Mouse (Mus musculus): ENCODE results near the gene Fkbp10.

Fkbp10 gene

DNA sequence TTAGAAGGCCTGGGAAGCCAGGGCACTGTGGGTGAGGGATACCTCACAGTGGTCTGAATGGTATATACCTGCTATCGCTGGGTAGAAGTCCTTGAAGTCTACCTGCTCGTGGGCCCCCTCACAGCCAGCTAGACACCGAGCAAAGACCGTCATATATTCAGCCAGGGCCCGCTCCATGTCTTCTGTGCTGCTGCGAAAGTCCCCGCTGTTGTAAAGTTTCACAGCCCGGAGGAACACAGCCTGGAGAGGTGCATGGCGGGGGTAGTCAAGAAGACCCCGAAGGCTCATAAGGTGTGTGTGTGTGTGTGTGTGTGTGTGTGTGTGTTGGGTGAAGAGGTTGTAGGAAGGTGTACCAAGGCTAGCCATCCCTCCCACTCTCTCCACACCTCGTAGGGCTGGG lies 2.0 kb upstream of the Fkbp10 start:
- DNase-seq: no peak

DNA sequence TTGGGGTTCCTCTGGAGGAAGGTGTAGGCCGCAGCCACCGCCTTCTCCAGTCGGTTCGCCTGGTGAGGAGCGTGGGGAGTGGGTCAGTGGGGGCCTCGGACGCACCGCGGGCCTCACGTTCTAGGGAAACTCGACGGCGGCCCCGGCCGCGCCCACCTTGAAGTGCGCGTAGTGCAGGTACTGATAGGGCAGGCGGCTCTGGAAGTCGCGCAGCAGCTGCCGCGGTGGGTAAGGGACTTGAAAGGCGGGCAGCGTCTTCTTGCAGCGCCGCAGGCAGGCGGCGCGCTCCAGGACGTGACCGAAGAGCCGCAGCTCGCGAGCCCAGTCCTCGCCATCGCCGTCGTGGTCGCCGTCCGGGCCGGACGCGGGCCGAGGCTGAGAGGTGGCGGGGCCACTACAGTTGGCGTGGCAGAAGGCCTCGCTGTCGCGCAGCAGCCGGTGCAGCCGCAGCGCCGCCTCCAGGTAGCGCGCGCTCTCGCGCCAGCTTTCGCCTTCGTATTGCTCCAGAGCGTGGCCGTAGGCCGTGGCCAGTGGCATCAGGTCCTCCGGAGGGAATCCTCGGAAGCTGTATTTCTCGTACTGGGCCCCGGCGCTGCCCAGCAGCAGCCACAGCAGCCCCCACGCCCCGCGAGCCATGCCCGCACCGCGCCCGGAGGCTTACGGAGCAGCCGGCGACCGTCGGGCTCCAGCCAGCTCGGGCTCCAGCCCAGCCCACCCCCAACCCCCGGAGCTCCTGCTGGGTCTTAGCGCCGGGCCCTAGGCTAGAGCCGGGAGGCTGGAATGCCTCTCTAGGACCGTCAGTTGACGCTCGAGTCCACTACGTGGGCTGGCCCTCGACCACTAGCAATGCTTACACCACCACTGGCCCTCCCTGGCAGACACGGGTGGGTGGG lies 1.2 kb upstream of the Fkbp10 start, which contains the start of gene P3h4:
TSS of gene P3h4 (minus strand) at position 816 of the 893 bp plus-strand sequence.
- DNase-seq: peak; percentile 81 to 90

DNA sequence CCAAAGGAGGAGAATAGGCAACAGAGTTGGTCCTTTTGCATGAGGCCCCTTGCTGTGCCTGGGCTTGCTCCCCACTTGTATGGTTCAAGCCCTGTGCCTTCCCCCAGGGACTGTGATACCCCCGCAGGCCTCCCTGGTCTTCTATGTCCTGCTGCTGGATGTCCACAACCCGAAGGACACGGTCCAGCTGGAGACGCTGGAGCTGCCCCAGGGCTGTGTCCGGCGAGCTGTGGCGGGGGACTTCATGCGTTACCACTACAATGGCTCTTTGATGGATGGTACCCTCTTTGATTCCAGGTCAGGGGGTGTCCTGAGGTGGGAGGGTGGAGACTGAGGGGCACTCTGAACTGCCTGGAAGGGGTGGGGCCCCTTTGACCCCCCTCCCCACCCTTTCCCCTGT lies 6.0 kb downstream of the Fkbp10 start:
- DNase-seq: no peak

DNA sequence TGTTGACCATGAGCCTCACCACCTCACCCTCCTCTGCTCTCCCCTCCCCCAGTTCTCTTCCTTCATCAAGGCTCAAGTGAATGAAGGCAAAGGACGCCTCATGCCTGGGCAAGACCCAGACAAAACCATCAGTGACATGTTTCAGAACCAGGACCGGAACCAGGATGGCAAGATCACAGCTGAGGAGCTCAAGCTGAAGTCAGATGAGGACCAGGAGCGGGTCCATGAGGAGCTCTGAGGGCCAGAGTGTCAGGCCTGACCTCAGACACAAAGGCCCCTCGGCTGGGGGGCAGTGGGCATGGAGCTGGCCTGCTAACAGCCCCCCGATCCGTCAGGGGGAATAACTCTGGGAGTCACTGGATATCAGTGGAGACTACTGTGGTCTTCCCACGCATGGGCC lies 8.3 kb downstream of the Fkbp10 start:
- no peak for DNase-seq

DNA sequence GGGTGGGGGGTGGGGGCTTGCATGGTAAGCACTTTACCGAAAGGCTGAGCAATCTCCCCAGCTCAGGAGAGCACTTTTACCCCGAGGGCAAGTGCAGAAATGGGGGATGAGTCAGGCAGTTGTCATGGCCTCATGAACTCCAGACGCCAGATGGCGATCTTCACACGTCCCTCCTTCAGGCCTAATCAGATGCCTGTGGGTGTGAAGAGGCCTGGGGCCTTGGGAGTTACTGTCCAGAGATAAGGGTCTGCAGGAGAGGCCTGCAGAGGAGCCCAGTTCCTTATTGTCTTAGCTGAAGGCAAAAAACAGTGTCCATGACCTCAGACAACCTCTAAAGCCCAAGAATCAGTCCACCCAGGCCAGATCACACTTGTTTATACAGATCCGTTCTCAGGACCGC lies 10.4 kb downstream of the Fkbp10 start:
- DNase-seq: peak; percentile 84 to 88

DNA sequence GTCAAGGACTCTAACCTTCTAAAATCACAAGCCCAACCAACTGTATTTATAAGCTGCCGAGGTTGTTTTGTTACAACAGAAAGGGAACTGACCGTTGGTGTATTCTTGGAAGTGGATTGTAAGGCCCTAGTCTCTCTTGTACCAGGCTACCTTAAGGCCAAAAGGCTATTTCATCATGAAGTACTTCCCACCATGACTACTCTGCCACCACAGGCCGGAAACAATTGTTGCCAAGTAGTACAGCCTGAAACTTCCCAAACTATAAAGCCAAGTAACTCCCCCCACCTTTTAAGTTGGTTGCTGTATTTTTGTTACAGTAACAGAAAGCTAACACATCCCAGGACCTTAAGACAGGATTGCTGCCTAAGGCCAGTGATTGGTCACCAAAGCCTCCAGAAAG lies 11.3 kb downstream of the Fkbp10 start:
- DNase-seq: no peak

DNA sequence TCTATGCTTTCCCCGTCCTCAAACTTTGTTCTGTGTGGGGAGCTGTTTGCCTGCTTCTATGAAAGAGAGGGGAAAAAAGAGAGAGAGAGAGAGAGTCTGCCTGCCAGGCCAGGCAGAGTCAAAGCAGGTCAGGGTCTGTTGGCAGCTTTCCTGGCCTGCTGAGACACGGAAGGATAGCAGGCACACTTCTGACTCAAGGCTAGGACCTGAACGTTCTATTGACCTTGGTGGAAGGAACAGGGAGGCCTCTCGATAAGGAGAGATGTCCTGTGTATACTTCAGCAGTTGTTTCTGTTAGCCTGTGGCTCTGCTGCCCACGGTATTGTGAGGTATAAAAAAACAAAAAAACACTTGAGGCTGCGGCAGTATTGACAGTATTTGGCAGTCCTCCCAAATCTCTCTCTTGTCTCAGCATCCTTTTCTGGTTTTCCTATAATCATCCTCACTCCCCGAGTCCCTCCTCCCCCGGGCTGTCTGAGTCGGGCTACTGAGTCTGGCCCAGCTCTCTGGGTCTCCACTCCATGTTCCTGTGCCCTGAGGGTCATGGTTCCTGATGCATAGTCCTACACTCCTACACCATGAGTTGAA lies 13.2 kb downstream of the Fkbp10 start:
- DNase-seq: peak; percentile 22 to 56

DNA sequence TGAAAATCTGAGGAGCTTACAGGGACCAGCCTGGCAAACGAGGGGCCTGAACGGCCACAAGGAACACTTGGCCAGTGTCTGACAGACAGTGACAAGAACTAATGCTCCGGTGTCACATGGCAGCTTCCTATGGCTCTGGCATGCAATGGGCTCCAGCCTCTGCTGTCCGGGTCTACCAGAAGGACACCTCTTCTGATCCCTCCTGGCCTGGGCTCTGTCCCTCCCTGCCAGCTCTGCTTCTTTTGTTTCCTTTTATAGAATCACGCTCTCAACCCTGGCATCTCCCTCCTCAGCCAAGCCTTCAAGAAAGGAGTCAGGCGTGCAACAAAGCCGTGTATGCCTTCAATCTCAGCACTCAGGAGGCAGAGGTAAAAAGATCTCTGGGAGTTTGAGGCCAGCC lies 14.6 kb downstream of the Fkbp10 start:
- DNase-seq: no peak

DNA sequence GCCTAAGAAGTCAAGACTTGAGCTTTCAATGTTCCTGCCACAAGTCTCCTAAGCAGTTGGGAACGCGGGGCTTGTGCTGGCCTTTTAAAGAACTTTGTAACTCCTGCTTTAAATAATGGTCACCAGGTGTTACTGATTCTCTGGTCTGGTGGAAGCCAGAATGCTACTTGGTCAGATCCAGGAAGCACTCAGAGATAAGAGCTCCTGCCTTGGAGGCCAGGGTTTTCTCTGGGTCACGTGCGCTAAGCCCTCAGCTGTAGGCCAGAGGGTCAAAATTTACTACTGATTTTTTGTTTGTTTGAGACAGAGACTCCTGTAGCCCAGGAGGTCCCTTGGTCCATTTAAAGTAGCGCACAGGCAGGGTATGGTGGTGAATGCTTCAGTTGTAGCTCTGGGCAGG lies 16.5 kb downstream of the Fkbp10 start:
- DNase-seq: no peak

DNA sequence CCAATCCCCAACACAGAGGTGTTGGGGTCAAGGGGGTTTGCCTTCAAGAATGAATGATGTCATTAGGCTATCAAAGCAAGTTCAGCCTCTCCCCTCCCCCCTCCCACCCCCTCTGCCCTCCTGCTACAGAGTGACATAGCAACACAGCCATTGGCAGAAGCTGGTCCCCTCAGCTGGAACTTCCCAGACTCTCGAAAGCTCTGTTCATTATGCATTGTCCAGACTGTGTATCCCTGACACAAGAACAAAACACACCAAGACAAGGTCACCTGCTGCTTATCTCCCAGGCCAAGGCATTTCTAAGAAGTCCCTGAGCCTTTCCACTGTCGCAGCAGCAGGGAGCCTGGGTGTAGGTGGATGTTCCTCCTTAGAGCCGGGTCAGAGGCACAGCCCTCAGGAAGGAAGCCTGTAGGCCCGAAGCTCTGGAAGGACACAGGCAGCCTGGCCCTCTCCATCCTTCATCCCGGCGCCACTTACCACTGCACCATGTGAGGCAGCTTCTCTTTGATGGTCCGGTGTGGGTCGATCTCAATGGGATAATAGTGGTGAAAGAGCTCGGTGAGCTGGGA lies 20.3 kb downstream of the Fkbp10 start:
- DNase-seq: no peak

DNA sequence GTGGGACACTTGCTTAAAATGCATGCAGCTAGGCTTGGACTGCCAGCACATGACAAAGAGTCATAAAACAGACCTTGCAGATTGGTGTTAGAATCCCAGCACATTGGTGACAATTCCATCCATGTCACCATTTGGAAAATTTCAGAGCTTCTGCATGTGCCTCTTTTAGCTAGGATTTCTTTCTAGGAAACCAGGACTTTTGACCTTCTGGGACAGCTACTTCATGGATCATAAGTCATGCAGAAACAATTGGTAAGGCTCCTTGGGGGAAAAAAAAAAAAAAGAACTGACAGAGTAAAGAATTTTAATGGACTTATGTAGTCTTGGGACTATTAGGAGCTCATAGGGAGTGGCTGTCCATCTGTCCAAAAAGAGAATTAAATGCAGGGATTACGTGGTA lies 22.4 kb downstream of the Fkbp10 start:
- DNase-seq: no peak

DNA sequence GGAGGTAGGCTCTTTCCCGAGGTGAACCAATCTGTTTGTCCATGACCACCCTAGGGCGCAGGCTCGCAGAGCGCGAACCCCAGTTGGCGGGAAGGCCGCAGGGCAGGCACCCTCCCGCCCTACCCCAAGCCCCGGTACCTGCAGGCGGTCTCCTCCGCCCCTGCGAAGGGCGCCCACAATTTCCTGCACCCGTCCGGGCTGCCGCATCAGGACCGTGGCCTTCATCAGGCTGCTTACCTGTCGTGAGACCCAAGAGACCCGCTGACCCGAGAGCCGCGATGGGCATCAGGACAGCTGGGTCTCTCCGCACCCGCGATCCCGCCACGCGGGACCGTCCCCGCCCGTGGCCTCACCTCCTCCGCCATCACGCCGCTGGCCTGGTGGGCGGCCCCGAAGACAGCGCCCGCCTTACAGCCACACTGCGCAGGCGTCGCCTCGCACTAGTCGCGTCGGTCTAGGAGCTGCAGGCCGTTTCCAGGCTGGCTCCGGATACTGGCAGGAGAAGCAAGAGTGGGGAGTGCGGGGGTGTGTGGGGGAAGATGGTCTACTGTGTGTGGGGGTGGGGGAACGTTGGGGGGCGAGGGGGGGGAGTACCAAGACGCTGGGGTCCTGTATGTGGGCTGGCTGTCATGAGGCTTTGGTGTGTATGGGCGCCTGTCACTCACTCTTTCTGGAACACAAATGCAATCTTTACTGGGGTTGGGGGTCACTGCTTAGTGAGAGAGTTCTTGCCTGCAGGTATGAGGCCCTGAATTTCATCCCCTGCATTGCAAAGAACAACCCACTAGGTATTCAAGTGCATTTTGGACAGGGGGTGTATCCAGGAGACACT lies 25.4 kb downstream of the Fkbp10 start:
- DNase-seq: peak; percentile 83 to 90

DNA sequence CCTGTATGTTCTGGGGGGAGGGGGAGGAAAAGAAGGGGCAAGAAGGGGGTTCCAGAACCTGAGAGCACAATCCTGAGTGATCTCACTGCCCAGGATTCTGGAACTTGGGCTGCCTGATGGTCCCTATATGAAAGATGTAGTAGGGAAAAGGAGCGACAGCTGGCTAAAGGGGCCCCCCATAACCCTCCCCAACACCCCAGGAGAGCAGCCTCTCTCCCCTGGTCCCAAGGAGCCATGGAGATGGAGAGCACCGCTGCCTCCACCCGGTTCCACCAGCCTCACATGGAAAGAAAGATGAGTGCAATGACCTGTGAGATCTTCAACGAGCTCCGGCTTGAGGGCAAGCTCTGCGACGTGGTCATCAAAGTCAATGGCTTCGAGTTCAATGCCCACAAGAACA lies 26.3 kb downstream of the Fkbp10 start, which contains the start of the genes Nt5c3b and Klhl10:
TSS of gene Nt5c3b (minus strand) at position 12 of the 400 bp plus-strand sequence.
TSS of gene Klhl10 (plus strand) at position 121 of the 400 bp plus-strand sequence.
- no peak for DNase-seq

DNA sequence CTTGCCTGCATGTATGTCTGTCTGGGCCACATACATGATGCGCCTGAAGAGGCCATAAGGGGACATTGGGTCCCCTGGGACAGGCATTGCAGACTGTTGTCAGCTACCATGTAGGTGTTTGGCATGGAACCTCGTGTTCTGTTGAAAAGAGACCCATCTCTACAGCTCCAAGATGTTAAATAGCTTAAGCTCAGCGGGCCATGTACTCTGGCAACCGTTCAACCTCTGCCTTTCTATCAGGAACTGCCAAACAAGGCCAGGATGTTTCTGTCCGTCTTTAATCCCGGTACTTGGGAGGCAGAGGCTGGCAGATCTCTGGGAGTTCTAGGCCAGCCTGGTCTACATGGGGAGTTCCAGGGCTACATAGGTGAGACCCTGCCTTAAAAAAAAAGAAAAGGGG lies 27.1 kb downstream of the Fkbp10 start:
- peak; percentile 57 to 69 for DNase-seq

DNA sequence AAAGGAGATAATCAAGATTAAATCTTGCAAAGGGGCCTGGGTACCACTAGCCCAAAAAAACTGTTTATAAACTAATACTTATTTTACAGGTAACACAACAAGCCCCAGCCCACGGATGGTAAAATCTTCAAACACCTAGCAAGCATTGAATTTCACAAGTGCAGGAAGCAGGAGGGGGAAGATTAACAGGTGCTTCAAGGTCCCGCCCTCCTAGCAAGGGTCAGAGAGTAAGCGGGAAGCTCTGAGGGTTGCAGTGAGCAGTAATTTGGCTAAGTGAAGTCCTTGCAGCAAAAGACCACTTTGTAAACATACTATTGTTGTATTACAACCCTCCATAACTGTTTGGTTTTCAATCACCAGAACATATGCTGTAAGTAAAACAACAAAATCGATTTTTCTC lies 41.8 kb downstream of the Fkbp10 start:
- DNase-seq: no peak

DNA sequence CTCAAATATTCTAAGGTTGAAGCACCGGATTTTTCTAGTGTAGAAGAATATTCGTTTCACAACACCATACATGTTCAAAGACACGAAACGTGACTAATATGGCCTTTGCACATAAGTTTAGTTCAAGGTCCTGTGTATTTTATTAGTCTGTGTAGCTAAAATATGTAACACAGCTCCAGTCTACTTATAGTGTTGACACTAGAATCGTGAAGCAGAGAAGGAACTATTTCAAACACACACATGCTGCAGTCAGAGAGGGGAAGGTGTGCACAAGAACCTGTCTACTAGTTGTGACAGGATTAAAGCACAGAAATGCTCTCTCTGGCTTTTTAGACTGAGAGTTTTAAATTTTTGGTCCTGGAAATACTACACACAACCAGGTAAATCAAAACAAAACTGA lies 42.2 kb downstream of the Fkbp10 start:
- no peak for DNase-seq

DNA sequence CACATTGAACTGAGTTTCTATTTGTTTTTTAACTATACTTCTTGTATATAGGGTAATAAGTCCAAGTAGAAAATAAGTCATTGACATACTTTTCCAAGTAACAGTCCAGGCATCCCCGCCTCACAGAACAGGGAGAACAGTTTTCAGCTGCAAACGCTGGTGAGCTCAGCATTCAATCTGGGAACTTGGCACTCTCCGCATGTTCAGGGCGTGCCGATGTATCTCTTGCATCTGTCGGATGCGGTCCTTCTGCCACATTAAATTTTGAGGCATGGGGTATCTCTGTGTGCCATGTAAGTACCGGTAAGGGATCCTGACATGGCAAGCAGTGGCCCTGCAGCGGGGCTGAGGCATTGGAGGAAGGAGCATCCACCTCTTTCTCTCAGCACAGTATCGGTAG lies 47.2 kb downstream of the Fkbp10 start:
- no peak for DNase-seq

DNA sequence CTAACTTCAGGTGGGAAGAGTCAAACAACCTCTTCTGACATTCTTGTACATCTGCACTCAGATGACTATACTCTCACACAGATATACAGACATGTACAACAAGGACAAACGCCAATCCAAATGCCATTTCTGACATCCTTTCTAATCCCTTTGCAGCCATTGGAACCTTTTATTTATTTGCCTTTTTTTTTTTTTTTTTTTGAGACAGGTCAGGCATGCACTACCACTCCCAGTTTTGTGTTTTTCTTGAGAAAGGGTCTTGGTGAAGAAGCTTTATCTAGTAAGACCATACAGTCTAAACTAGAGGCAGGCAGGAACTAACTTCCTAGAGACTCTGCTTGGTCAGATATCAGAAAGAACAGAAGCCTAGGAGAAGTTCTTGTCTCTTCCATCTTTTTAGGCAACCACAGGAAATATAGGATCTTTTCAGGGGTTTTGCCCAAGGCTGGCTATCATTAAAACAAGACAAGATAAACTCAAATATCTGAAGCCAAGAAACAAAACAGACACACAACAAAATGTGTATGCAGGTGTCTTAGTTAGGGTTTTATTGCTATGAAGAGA lies 49.8 kb downstream of the Fkbp10 start:
- DNase-seq: no peak

DNA sequence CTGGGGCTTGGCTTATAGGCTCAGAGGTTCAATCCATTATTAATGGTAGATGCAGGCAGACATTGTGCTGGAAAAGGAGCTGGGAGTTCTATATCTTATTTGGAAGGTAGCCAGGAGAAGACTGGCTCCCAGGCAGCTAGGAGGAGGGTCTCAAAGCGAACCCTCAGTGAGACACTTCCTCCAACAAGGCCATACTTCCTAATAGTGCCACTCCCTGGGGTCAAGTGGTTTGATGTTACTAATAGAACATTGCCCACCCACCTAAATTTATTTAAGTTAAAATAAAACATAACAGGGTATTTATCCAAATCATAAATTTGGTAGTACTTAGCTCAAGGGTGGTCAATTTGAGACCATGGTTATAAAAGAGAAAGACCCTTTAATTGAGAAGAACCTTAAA lies 50.3 kb downstream of the Fkbp10 start:
- DNase-seq: no peak

DNA sequence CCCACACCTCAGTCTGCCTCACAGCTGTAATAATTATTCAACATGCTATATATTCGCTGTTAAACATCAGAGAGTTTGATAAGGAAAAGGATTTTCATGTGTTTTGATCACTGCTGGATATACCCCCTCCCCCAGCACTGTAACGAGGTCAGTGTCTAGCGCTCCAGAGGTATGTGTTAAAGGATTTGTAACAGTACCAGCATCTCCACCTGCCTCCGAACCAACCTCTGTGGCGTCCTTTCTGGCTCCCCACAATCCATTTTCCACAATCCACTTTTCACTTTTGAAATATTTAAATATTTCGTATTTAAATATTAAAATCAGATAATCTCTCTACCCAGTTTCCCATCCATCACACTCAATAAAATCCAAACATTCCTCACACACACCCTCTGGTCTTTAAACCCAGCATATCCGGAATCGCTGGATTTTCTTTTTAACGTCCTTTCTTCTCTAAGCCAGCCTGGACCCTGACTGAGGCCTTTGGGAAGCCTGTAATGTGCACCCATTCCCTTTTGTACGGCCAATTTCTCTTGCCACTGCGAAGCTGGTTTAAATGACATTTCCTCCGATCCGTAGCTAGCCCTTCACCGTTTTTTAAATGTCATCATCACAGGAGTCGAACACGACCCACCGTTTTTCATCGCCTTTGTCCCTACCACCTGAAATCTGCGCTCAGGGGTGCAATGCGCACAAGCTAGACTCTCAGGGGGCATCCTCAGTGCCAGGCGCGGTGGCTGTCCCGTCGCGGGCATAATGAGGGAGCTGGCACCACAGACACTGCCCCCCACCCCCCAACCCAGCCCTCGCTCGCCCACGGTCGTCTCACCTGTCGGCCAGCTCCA lies 56.1 kb downstream of the Fkbp10 start:
- no peak for DNase-seq

DNA sequence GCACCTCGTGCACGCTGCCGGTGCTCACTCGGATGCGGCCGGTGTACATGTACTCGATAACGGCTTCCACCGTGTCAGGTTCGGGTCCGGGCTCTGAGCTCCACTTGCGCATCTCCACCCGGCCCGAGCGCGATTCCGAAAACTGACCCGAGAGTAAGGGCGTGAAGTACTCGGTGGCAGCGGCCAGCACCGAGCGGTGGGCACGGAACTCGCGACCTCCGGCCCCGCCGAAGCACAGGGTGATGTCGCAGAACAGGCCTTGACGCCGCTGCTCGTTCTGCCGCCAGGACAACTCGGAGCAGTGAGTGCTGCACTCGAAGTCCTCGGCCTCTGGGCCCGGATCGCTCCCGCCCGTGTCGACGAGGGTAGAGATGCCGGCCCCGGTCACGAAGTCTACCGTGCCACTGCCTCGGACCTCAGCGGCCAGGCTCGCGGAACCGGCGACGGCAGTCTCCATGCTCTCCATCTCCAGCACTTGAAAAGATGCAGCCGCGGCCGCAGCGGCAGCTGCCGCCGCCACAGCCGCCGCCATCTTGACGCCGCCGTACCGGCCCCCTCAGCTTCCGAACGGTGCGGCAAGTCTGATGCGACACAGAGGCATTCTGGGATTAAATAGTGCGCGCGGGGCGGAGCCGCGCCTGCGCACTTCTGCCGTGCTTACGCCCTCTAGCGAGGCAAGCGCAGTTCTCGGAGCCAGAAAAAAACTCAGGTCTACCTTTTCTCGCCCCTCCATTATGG lies 56.9 kb downstream of the Fkbp10 start, which contains the start of gene Klhl11:
TSS of gene Klhl11 (minus strand) at position 545 of the 738 bp plus-strand sequence.
- peak; percentile 87 to 93 for DNase-seq

All from kidney, postnatal 25 days (tissue).